Mouse (Mus musculus): ENCODE results near the gene Bcl2a1b.
A peak's percentile ranks its signal among the peaks of the same experiment; 100 is the strongest.
"Not testable (repeated sequence)": the region's sequence is repeated elsewhere in the genome, so short reads cannot be mapped to it uniquely, and the experiment has no call there.

Bcl2a1b gene

DNA sequence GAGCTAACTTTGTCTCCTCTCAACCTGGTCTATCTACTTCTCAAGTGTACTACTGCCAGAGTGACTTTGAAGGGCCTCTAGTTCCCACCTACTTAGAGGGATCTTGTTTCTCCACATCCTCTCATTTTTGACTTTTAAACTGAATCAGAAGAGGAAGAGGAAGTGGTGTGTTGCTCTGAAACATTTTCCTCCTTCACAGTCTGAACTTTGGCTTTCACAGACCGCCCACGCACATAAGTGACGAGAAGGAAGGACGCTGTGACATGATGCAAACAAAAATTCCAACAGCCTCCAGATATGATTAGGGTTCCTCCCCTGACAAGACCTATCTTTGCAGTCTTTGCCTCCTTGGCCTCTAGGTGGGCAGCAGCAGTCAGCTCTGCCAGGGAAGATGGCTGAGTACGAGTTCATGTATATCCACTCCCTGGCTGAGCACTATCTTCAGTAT lies at the start of gene Bcl2a1b, which contains the start of gene Gm29094:
Bcl2a1b (plus strand) TSS at position 241 of the 448 bp plus-strand sequence.
Gm29094 (plus strand) TSS at position 411 of the 448 bp plus-strand sequence.
- not testable (repeated sequence) for DNase-seq (ENCODE audit: low spot score)

DNA sequence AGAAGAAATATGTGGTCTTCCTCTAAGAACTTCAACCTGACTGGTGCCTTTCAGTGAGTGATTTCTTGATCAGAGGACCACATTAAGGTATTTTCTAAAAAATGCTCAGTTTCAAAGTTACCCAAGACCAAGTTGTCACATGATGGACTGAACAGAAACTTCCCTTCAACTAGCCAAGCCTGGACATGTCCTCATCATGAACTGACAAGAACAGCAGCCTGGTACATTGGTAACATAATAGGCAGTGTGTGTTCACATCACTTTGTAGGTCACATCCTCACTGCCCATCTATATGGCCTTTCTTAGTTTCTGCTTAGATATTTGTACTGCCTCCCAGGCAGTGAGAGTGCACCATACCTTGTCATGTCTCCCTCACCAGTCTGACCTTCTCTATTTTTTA lies 26.5 kb upstream of the Bcl2a1b start:
- not testable (repeated sequence) for DNase-seq (ENCODE audit: low spot score)

GRCm38 (mm10) chr9:89178833-89179232 lies 20.2 kb upstream of the Bcl2a1b start:
- peak; percentile 87 for DNase-seq (ENCODE audit: low spot score)

- not testable (repeated sequence) for DNase-seq (ENCODE audit: low spot score)
Observed at GRCm38 (mm10) chr9:89179469-89179868, 19.5 kb upstream of the Bcl2a1b start.

DNA sequence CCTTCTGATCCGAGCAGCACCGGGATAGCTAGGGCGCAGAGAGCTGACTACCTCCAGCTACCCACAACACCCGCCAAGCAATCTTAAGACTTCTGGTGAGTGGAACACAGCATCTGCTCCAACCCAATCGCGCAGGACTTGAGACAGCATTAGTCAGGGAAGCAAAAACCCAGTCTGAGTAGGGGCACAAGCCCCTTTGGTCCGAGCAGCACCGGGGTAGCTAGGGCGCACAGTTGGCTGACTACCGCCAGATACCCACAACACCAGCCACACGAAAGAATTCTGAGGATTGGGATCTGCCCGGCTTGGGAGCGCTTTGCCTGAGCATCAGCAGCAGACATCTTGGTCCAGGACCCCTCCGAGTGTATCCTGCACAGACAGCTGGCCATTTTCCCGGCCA lies 12.0 kb upstream of the Bcl2a1b start:
- DNase-seq (ENCODE audit: low spot score), result not testable (repeated sequence)

DNA sequence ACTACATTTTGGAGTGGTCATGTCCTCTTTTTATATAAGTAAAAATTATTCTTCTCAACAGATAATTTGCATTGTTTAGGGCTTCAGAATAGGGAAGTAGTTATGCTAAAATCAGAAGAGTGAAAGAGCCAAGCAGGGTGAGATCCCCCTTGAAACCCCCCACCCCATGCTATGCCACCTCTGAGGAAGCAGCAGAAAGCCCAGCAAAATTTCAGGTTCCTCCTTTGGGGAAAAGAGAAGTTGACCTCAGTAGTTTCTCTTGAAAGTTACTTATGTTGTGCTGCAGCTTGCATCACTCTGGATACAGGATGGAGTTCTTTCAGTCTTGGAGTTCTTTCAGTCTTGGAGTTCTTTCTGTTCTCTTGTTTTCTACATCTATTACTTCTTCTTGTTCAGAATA lies 3.5 kb upstream of the Bcl2a1b start:
- not testable (repeated sequence) for DNase-seq (ENCODE audit: low spot score)

DNA sequence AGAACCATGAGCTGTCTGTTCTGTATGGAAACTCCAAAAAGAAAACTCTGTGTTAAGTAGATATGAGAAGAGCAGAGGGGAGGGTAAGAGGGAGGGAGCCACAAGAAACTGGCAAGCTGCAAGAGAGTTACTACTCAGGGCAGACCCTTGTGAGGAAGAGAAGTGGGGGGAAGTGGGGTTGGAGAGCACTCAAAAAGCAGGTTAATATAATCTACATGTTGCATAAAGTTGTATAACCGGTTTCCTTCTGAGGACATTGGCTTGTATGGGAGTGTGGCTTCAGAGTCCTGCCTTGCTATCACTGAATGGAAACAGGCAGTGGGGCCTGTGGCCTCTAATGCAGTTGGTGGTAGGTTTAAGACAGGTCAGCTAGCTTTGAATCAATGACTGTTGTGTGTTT lies 1.5 kb upstream of the Bcl2a1b start:
- DNase-seq (ENCODE audit: low spot score), result not testable (repeated sequence)

- not testable (repeated sequence) for DNase-seq (ENCODE audit: low spot score)
Observed at GRCm38 (mm10) chr9:89198349-89198748, 660 bp upstream of the Bcl2a1b start.

DNA sequence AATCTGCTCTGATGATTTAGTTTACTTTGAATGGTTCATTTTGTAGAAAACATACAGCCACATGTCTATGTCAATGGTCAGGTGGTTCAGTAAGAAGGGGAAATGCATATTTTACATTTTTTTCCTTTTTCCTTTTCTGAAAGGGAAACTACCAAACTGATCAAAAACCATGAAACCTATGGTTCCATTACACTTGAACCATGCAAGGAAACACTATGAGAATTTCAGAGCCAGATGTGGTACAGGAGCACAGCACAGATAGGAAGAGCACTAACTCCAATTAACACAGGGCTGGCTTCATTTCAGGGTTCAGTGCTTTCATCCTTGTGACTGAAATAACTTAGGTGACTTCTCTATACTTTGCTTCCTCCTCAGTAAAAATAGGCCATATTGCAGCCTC lies 3.2 kb downstream of the Bcl2a1b start:
- DNase-seq (ENCODE audit: low spot score), result not testable (repeated sequence)

- not testable (repeated sequence) for DNase-seq (ENCODE audit: low spot score)
Observed at GRCm38 (mm10) chr9:89208939-89209338, 9.9 kb downstream of the Bcl2a1b start.

DNA sequence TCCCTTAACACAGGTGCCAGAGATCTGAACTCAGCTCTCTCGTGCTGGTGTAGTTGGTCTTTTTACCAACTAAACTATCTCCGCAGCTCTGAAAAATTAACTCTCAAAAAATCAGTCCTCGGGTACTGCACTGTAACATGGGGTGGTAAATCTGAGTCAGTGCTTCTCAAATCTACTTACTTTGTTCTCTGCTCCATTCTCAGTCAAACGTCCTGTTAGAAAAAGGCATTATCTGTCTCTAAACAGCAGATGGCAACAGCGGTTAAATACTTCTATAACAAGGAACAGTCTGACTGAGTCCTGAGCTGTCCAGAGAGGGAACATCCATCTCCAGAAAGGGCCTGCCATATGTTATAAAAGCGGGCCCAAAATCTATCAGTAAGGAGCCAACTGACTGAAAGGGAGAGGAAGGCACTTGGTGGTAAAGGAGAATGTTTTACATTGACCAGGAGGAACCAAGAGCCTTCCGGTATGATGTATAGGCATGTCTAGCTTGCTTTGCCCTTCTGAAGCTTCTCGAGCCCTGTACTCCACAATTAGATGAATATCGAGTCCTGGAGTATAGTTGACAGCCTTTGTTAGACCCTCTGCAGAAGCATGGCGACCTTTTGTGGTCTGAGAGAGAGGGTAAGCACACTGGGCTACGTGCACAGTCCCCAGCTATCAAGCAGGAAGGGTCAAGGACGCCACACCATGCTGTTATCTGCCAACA lies 11.5 kb downstream of the Bcl2a1b start, which contains the start of gene Mthfs:
Mthfs (plus strand) TSS at position 324 of the 712 bp plus-strand sequence.
- DNase-seq (ENCODE audit: low spot score), result not testable (repeated sequence)

DNA sequence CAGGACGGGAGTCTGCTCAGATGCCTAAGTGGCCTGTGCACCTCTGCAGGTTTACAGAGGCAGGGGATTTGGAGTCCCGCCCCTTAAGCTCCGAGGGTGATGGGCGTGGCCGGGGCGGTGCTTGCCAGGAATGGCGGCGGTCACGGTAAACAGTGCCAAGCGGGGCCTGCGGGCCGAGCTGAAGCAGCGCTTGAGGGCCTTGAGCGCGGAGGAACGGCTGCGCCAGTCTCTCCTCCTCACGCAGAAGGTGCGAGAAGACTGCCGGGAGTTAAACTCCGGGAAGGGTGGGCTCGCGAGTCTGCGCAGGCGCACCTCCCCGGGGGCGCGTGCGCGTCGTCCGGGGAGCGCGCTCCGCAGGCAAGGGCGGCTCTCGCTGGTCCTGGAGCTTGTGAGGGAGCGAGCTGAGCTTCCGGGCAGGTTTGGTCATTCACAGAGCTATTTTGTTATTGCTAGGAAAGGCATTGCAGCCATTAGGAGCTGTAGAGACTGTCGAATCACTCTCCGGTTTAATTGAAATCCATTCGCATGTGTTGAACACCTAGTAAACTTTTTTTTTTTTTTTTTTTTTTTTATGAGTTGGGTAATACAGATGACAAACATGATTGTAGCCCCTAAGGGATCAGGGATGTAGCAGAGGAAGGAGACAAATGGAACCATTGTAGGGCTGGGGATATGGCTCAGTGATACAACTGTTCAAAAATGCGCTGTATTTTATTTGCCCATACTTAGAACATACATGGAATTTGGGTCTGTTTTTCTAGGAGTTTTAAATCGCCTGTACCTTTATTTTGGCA lies 12.3 kb downstream of the Bcl2a1b start:
- DNase-seq (ENCODE audit: low spot score), result peak; percentile 89

DNA sequence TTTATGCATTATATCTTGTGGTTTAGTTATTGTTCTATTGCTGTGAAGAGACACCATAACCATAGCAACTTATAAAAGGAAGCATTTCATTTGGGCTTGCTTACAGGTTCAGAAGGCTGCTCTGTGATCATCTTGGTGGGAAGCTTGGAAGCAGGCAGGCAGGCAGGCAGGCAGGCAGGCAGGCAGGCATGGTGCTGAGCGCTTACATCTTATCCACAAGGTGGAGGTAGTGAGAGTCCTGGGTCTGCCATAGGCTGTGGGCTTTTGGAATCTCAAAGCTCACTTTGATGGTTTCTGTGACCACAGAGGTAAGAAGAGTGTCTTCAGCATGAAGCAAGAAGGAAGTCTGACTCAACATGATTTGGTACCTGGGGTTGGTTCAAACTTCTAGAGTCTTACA lies 13.4 kb downstream of the Bcl2a1b start:
- not testable (repeated sequence) for DNase-seq (ENCODE audit: low spot score)

- not testable (repeated sequence) for DNase-seq (ENCODE audit: low spot score)
Observed at GRCm38 (mm10) chr9:89218174-89218573, 19.2 kb downstream of the Bcl2a1b start.

- not testable (repeated sequence) for DNase-seq (ENCODE audit: low spot score)
Observed at GRCm38 (mm10) chr9:89219668-89220067, 20.7 kb downstream of the Bcl2a1b start.

DNA sequence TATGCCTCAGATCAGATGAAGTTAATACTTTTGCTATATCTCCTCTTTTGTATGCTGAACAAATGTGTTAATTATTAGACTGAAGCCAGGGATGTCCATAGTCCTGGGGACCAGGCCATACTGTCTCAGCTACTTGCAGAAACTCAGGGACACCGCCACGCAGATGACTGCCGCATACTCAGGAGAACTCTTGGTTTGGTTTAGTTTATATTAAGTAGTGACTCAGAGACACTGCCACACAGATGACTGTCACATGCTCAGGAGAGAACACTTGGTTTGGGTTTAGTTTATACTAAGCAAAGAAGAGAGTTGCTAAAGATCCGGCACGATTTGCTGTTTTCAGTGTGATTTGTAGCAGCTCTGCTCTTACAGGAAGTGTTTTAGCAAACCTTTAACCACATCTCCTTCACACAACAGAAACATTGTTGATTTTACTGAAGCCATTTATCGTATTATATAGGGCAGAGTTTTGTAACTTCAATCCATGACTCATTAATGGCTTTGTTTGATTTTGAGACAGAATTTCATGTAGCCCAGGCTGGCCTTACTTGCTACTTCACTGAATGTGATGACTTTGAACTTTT lies 21.8 kb downstream of the Bcl2a1b start:
- DNase-seq (ENCODE audit: low spot score), result not testable (repeated sequence)

DNA sequence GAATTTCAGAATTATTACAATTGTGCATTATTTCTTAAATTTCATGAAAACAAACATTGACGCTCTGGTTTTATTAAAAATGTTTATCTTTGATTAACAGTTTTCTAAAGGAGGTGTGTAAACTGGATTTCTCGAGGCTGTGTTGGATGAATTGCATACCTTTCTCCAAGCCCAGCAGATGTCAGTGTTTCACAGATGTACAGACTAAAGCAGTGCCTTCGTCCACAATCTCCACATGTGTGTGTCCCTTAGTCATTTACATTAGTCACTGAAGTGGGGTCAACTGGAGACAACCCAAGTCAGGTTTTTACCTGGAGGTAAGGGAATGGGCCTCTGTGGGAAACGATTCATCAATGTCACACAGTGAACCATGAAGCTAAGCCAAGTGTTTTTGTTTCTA lies 27.1 kb downstream of the Bcl2a1b start:
- no peak for DNase-seq (ENCODE audit: low spot score)

GRCm38 (mm10) chr9:89228122-89228521 lies 29.1 kb downstream of the Bcl2a1b start:
- DNase-seq (ENCODE audit: low spot score), result no peak

GRCm38 (mm10) chr9:89230897-89231497 lies 32.0 kb downstream of the Bcl2a1b start:
- peak; percentile 41 for DNase-seq (ENCODE audit: low spot score)

- DNase-seq (ENCODE audit: low spot score), result not testable (repeated sequence)
Observed at GRCm38 (mm10) chr9:89237131-89237530, 38.1 kb downstream of the Bcl2a1b start.

GRCm38 (mm10) chr9:89238976-89239505 lies 40.0 kb downstream of the Bcl2a1b start:
- not testable (repeated sequence) for DNase-seq (ENCODE audit: low spot score)

Data from layer of hippocampus, adult 9-10 months (tissue).